ENCODE assay signal across 19 mouse cellular contexts in genomic region chr5:144594796-144595195, GRCm38 (mm10). TPM values are rescaled to one million over a fixed set of nuclear protein-coding genes. Genes with fewer than 3 reads are reported as not detected.
DNase-seq lines count a peak whose midpoint lies in the region; ATAC-seq and TF ChIP-seq lines count a peak whose summit lies in the region.
"Had no signal": no experiment of that assay in that cellular context is flagged by ENCODE, and none has a peak within 500 bp of the region (broad histone marks: within the 10 kb centered on the region; RNA-seq: fewer than 3 reads in every experiment).

No protein-coding gene starts in this region.

- H3K4me1 ChIP-seq in lung, postnatal 0 days (ENCODE audit: insufficient read depth, low read depth, low read length), result no peaks in the 10 kb centered on the region
- H3K4me1 ChIP-seq in intestine, embryonic 16.5 days (ENCODE audit: control insufficient read depth, insufficient read depth, low read length), result no peaks in the 10 kb centered on the region
- H3K4me1 ChIP-seq in midbrain, embryonic 14.5 days (ENCODE audit: control insufficient read depth, insufficient read depth, low read length), result no peaks in the 10 kb centered on the region; the same call in 1 of the 2 replicates
- H3K4me1 ChIP-seq: limb, embryonic 15.5 days had no signal

- H3K9ac ChIP-seq in lung, postnatal 0 days (replicated peaks; ENCODE audit: low read depth), result no peak overlapping the region
- no peak overlapping the region for H3K9ac ChIP-seq in intestine, embryonic 16.5 days (ENCODE audit: low read depth, low read length)
- H3K9ac ChIP-seq in midbrain, embryonic 14.5 days (replicated peaks; ENCODE audit: low read length), result no peak overlapping the region
- H3K9ac ChIP-seq: forebrain, embryonic 13.5 days; limb, embryonic 15.5 days had no signal

- H3K27me3 ChIP-seq in lung, postnatal 0 days (replicated peaks; ENCODE audit: insufficient read depth, low read length), result no peaks in the 10 kb centered on the region
- H3K27me3 ChIP-seq in intestine, embryonic 16.5 days (replicated peaks; ENCODE audit: control insufficient read depth, insufficient read depth, low read length), result no peaks in the 10 kb centered on the region
- no peaks in the 10 kb centered on the region for H3K27me3 ChIP-seq in midbrain, embryonic 14.5 days (ENCODE audit: control insufficient read depth, insufficient read depth, low read length)
- H3K27me3 ChIP-seq: forebrain, embryonic 13.5 days; limb, embryonic 15.5 days had no signal

- WGBS in lung, postnatal 0 days, result 86% methylated on average over 9 of the region's 9 CpGs
- WGBS in intestine, embryonic 16.5 days, result 95% methylated on average over 9 of the region's 9 CpGs
- WGBS in midbrain, embryonic 14.5 days, result 91% methylated on average over 9 of the region's 9 CpGs

- H3K36me3 ChIP-seq in lung, postnatal 0 days (ENCODE audit: insufficient read depth, low read length), result no peaks in the 10 kb centered on the region
- H3K36me3 ChIP-seq in intestine, embryonic 16.5 days (ENCODE audit: control insufficient read depth, insufficient read depth, low read length), result no peaks in the 10 kb centered on the region
- H3K36me3 ChIP-seq in midbrain, embryonic 14.5 days (ENCODE audit: control insufficient read depth, insufficient read depth, low read length), result no peaks in the 10 kb centered on the region
- H3K36me3 ChIP-seq: limb, embryonic 15.5 days had no signal

- DNase-seq in right cerebral cortex, adult 18-20 months, result peak; percentile 82
- no peak for DNase-seq in right cerebral cortex, postnatal 4 days
- peak; percentile 36 to 60 for DNase-seq in layer of hippocampus, adult 2 months (ENCODE audit: low spot score in 2 of 2)
- DNase-seq in left cerebral cortex, postnatal 25 days (ENCODE audit: low spot score in 2 of 2), result peak; percentile 28 to 83
- no peak for DNase-seq in lung, postnatal 0 days (ENCODE audit: low spot score)
- no peak for DNase-seq in midbrain, embryonic 14.5 days
- DNase-seq: cerebellum, adult 9-10 months; gastrocnemius, postnatal 36 days; kidney, adult 18-20 months; lung, postnatal 10 days; thymus, adult 2 months had no signal

- ATAC-seq in lung, postnatal 0 days, result no peak
- no peak for ATAC-seq in intestine, embryonic 16.5 days
- no peak for ATAC-seq in midbrain, embryonic 14.5 days (ENCODE audit: low FRiP score, low TSS enrichment)
- ATAC-seq: forebrain, embryonic 13.5 days; midbrain, embryonic 16.5 days had no signal

- no peak overlapping the region for H3K4me2 ChIP-seq in lung, postnatal 0 days (replicated peaks; ENCODE audit: low read depth, low read length)
- no peak overlapping the region for H3K4me2 ChIP-seq in intestine, embryonic 16.5 days (ENCODE audit: low read depth, low read length)
- no peak overlapping the region for H3K4me2 ChIP-seq in midbrain, embryonic 14.5 days (ENCODE audit: low read length)
- H3K4me2 ChIP-seq: forebrain, embryonic 13.5 days; limb, embryonic 15.5 days had no signal

- H3K4me3 ChIP-seq in layer of hippocampus, adult 2 months, result no peak overlapping the region
- no peak overlapping the region for H3K4me3 ChIP-seq in lung, postnatal 0 days (ENCODE audit: low read depth, low read length)
- H3K4me3 ChIP-seq in intestine, embryonic 16.5 days (ENCODE audit: low read length), result no peak overlapping the region
- no peak overlapping the region for H3K4me3 ChIP-seq in midbrain, embryonic 14.5 days (replicated peaks; ENCODE audit: low read depth, low read length)
- H3K4me3 ChIP-seq: forebrain, embryonic 13.5 days; limb, embryonic 15.5 days had no signal

- no peak overlapping the region for H3K27ac ChIP-seq in layer of hippocampus, adult 2 months
- H3K27ac ChIP-seq in lung, postnatal 0 days (ENCODE audit: low read length), result no peak overlapping the region
- H3K27ac ChIP-seq in intestine, embryonic 16.5 days (ENCODE audit: low read length), result no peak overlapping the region
- no peak overlapping the region for H3K27ac ChIP-seq in midbrain, embryonic 14.5 days (replicated peaks; ENCODE audit: low read depth, low read length)
- H3K27ac ChIP-seq: forebrain, embryonic 13.5 days; kidney, postnatal 0 days; limb, embryonic 15.5 days had no signal

- intact Hi-C loops in left cerebral cortex, postnatal 25 days (cut with DNase I), result no loop called here

- no peaks in the 10 kb centered on the region for H3K9me3 ChIP-seq in lung, postnatal 0 days (ENCODE audit: low read length)
- H3K9me3 ChIP-seq in intestine, embryonic 16.5 days (ENCODE audit: control insufficient read depth, low read length), result 0 out of 2 replicates have a peak, but pooled peaks cover 4% of the 10 kb centered on the region
- 0 out of 2 replicates have a peak, but pooled peaks cover 1% of the 10 kb centered on the region for H3K9me3 ChIP-seq in midbrain, embryonic 14.5 days (ENCODE audit: control insufficient read depth, low read length)
- H3K9me3 ChIP-seq: forebrain, embryonic 13.5 days; limb, embryonic 15.5 days had no signal

- no peak for TF ChIP-seq CTCF in layer of hippocampus, adult 2 months (conservative IDR thresholded peaks at IDR 0.05)
- TF ChIP-seq CTCF in lung, postnatal 0 days (IDR thresholded peaks at IDR 0.05), result no peak

- TF ChIP-seq EP300 in lung, postnatal 0 days (IDR thresholded peaks at IDR 0.05), result no peak

RNA-seq across cellular contexts. Expression of gene Nptx2, which starts 49.1 kb away (rescaled TPM):
- 10 to 100 TPM; 40.0 to 42.0 TPM for total RNA-seq in layer of hippocampus, adult 2 months (2021)
- total RNA-seq in left cerebral cortex, postnatal 25 days (2021), result 100 to 1,000 TPM; 108 to 124 TPM
- polyA plus RNA-seq in lung, postnatal 0 days (2015; fragmentation: Nextera tagmentation; extraction: Ambion mirVana), result 0.10 and 0.11 TPM in 2 replicates
- 1.5 and 1.7 TPM in 2 replicates for polyA plus RNA-seq in intestine, embryonic 16.5 days (2015; fragmentation: Nextera tagmentation; extraction: Ambion mirVana)
- 5.4 and 5.7 TPM in 2 replicates for polyA plus RNA-seq in midbrain, embryonic 14.5 days (2014; fragmentation: Nextera tagmentation; extraction: Ambion mirVana)
- total RNA-seq: gastrocnemius, postnatal 36 days; megakaryocyte-erythroid progenitor cell, adult 5-6 weeks; neutrophil, adult 5-6 weeks had no signal
- polyA plus RNA-seq: C2C12 had no signal

Comparison
In these comparisons a context has a peak if more than half of its experiments do, and no peak if none do; other contexts are left out.
1. DNase-seq: peak in right cerebral cortex, adult 18-20 months (single experiment), layer of hippocampus, adult 2 months (2 of 2) and left cerebral cortex, postnatal 25 days (2 of 2); none in right cerebral cortex, postnatal 4 days (single experiment), lung, postnatal 0 days (single experiment) and midbrain, embryonic 14.5 days (single experiment).